Mouse (Mus musculus): ENCODE measurements around the gene Sh3d19. TPM values are rescaled to one million over a fixed set of nuclear protein-coding genes. Genes with fewer than 3 reads are reported as not detected.

Sh3d19 gene
- total and polyA plus RNA-seq, 2 experiments from 2014 or later: 16.3 to 31.1 TPM

GRCm38 (mm10) chr3:86114659-86115338 is 143.9 kb downstream of the Sh3d19 start:
- 69% methylated on average over 12 of the region's 12 CpGs for WGBS
- H3K27ac ChIP-seq: peak overlapping the region; percentile 41; the same call in 1 of the 2 replicates
- no peaks in the 10 kb centered on the region for H3K27me3 ChIP-seq (ENCODE audit: insufficient read depth, low read length)
- no peaks in the 10 kb centered on the region; the same call in 1 of the 2 replicates for H3K36me3 ChIP-seq (ENCODE audit: insufficient read depth, low read length)
- TF ChIP-seq CTCF (IDR thresholded peaks at IDR 0.05; ENCODE audit: low read depth): no peak
- H3K9ac ChIP-seq (replicated peaks; ENCODE audit: low read length): no peak overlapping the region
- no peaks in the 10 kb centered on the region for H3K4me1 ChIP-seq (ENCODE audit: insufficient read depth, low read length)
- H3K4me3 ChIP-seq (ENCODE audit: low read length): no peak overlapping the region
- H3K4me2 ChIP-seq (ENCODE audit: low read depth, low read length): no peak overlapping the region
- DNase-seq (ENCODE audit: low spot score) (no peak), ATAC-seq (no peak)
- H3K9me3 ChIP-seq (ENCODE audit: low read length): no peaks in the 10 kb centered on the region

GRCm38 (mm10) chr3:86116951-86117350 is 146.0 kb downstream of the Sh3d19 start:
- peaks cover 7% of the 10 kb centered on the region; the same call in 1 of the 2 replicates for H3K36me3 ChIP-seq (ENCODE audit: insufficient read depth, low read length)
- no peak overlapping the region for H3K4me2 ChIP-seq (ENCODE audit: low read depth, low read length)
- H3K9me3 ChIP-seq (ENCODE audit: low read length): no peaks in the 10 kb centered on the region
- no peaks in the 10 kb centered on the region for H3K4me1 ChIP-seq (ENCODE audit: insufficient read depth, low read length)
- WGBS: 96% methylated on average over 4 of the region's 4 CpGs
- DNase-seq (ENCODE audit: low spot score): no peak
- ATAC-seq: no peak
- peak; percentile 49 for TF ChIP-seq CTCF (IDR thresholded peaks at IDR 0.05; ENCODE audit: low read depth)
- no peak overlapping the region for H3K9ac ChIP-seq (replicated peaks; ENCODE audit: low read length)
- H3K27ac ChIP-seq: no peak overlapping the region
- no peaks in the 10 kb centered on the region for H3K27me3 ChIP-seq (ENCODE audit: insufficient read depth, low read length)
- H3K4me3 ChIP-seq (ENCODE audit: low read length): no peak overlapping the region

- no peak for DNase-seq (ENCODE audit: low spot score)
- Histone ChIP-seq H3K36me3 (ENCODE audit: insufficient read depth, low read length) (peaks cover 7% of the 10 kb centered on the region; the same call in 1 of the 2 replicates), H3K27ac (no peak overlapping the region), H3K4me3 (ENCODE audit: low read length) (no peak overlapping the region), H3K9me3 (ENCODE audit: low read length) (no peaks in the 10 kb centered on the region), H3K9ac (replicated peaks; ENCODE audit: low read length) (no peak overlapping the region), H3K4me1 (ENCODE audit: insufficient read depth, low read length) (no peaks in the 10 kb centered on the region), H3K27me3 (ENCODE audit: insufficient read depth, low read length) (no peaks in the 10 kb centered on the region), H3K4me2 (ENCODE audit: low read depth, low read length) (no peak overlapping the region)
- no peak for TF ChIP-seq CTCF (IDR thresholded peaks at IDR 0.05; ENCODE audit: low read depth)
- 77% methylated on average over 16 of the region's 16 CpGs for WGBS
- no peak for ATAC-seq
Observed at GRCm38 (mm10) chr3:86119237-86119932, 148.5 kb downstream of the Sh3d19 start.

GRCm38 (mm10) chr3:86122156-86122555 is 151.2 kb downstream of the Sh3d19 start:
- Histone ChIP-seq H3K4me2 (ENCODE audit: low read depth, low read length) (no peak overlapping the region), H3K36me3 (ENCODE audit: insufficient read depth, low read length) (peaks cover 13% of the 10 kb centered on the region; the same call in 1 of the 2 replicates), H3K27me3 (ENCODE audit: insufficient read depth, low read length) (no peaks in the 10 kb centered on the region), H3K27ac (no peak overlapping the region), H3K9me3 (ENCODE audit: low read length) (no peaks in the 10 kb centered on the region), H3K4me3 (ENCODE audit: low read length) (no peak overlapping the region), H3K9ac (replicated peaks; ENCODE audit: low read length) (no peak overlapping the region), H3K4me1 (ENCODE audit: insufficient read depth, low read length) (no peaks in the 10 kb centered on the region)
- no peak for DNase-seq (ENCODE audit: low spot score)
- ATAC-seq: no peak
- no peak for TF ChIP-seq CTCF (IDR thresholded peaks at IDR 0.05; ENCODE audit: low read depth)

- Histone ChIP-seq H3K9me3 (ENCODE audit: low read length) (no peaks in the 10 kb centered on the region), H3K4me2 (ENCODE audit: low read depth, low read length) (no peak overlapping the region), H3K27me3 (ENCODE audit: insufficient read depth, low read length) (no peaks in the 10 kb centered on the region), H3K36me3 (ENCODE audit: insufficient read depth, low read length) (peaks cover 15% of the 10 kb centered on the region; the same call in 1 of the 2 replicates), H3K9ac (replicated peaks; ENCODE audit: low read length) (no peak overlapping the region), H3K27ac (no peak overlapping the region), H3K4me3 (ENCODE audit: low read length) (no peak overlapping the region), H3K4me1 (ENCODE audit: insufficient read depth, low read length) (no peaks in the 10 kb centered on the region)
- no peak for TF ChIP-seq CTCF (IDR thresholded peaks at IDR 0.05; ENCODE audit: low read depth)
- no peak for ATAC-seq
- 96% methylated on average over 8 of the region's 8 CpGs for WGBS
- no peak for DNase-seq (ENCODE audit: low spot score)
Observed at GRCm38 (mm10) chr3:86123251-86123746, 152.4 kb downstream of the Sh3d19 start.

GRCm38 (mm10) chr3:86129757-86130156 is 158.8 kb downstream of the Sh3d19 start:
- DNase-seq (ENCODE audit: low spot score): peak; percentile 83
- peak; percentile 88 for TF ChIP-seq CTCF (IDR thresholded peaks at IDR 0.05; ENCODE audit: low read depth)
- Histone ChIP-seq H3K36me3 (ENCODE audit: insufficient read depth, low read length) (0 out of 2 replicates have a peak, but pooled peaks cover 5% of the 10 kb centered on the region), H3K4me1 (ENCODE audit: insufficient read depth, low read length) (no peaks in the 10 kb centered on the region), H3K4me2 (ENCODE audit: low read depth, low read length) (no peak overlapping the region), H3K4me3 (ENCODE audit: low read length) (no peak overlapping the region), H3K27me3 (ENCODE audit: insufficient read depth, low read length) (no peaks in the 10 kb centered on the region), H3K9me3 (ENCODE audit: low read length) (no peaks in the 10 kb centered on the region), H3K27ac (no peak overlapping the region), H3K9ac (replicated peaks; ENCODE audit: low read length) (no peak overlapping the region)
- peak; percentile 73 for ATAC-seq
- 15% methylated on average over 6 of the region's 6 CpGs for WGBS
